Mouse (Mus musculus) layer of hippocampus, adult 9-10 months (tissue): Measurements from ENCODE around the gene Zfp46.
A peak's percentile ranks its signal among the peaks of the same experiment; 100 is the strongest.

ENCODE experiments used
- DNase-seq: peaks from one replicate; pipeline ENCODE4 v3.0.0; 2022; ENCODE audit warnings: low spot score

Zfp46 gene

DNA sequence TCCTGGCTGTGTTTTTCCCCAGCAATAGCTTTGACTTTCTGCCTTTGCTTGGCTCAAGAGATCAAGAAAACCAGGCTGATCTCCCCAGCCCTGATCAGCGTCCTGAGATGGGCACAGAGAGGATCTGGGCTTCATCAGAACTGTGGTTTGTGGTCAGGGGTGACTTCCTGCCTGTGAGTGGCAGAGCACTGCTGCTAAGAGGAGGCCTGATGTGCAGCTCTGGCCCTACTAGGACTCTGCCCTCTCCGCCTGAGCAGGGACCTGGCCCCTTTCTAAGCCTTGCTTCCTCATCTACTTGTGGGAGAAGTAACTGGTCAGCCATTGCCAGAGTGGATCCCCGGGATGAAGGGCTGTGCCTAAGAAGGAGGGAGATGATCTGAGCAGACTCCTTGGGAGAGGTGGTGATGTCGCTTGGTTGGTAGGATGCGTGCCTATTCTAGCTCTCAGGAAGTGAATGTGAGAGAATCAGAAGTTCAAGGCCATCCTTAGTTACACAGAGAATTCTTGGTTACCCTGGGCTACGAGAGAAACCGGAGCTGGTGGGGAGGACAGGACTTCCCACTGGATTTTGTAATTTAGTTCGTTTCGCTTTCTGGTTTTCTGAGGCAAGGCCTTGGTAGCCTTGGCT lies 17.7 kb upstream of the Zfp46 start:
- DNase-seq, result no peak

DNA sequence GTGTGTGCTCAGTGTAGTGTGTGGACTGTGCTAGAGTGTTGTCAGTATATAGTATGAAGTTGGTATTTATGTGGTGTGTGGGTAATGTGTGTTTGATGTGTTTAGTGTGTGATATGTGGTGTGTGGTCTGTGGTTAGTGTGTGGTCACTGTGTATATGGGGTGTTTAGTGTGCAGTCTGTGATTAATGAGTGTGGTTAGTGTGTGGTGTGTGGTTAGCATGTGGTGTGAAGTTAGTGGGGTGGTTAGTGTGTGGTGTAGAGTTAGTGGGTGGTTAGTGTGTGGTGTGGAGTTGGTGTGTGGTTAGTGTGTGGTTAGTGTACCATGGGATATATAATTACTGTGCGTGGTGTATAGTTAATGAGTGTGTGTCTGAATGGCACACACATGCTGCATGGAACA lies 15.6 kb upstream of the Zfp46 start:
- DNase-seq, result no peak

DNA sequence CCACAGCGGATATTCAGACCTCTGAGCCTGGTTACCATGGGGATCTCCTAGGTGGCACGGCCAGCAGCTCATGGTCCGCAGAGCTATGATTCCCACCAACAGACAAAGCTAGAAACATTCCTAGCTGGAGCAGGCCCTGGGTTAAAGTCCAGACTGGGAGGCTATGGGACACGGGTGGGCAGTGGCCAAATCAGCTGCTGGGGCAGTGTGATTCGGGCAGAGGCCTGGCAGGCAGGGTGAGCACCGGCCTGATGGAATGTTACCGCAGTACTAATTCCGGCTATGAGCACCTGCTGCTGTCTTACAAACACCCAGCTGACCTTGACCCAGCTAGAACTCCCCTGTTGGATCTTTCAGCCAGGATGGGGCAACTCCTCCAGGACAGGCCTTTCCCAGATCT lies 13.8 kb upstream of the Zfp46 start:
- DNase-seq, result no peak

DNA sequence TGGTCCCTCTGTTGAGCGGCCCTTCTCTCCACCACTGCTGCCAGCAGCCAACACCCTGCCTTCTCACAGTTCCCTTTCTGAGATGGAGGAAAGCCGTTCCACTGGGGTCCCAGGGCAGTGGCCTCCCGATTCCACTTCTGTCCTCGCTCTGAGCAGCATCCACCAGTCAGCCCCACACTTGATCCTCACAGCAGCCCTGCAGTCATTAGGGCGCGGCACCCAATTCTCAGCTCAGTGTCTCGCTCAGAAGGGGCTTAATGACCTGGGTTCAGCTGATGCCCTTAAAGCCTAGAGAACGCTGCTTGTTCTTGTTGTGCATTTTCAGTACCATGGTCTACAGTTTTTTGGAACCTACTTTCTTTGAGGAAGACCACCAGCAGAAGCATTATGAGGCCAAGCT lies 3.4 kb upstream of the Zfp46 start:
- no peak for DNase-seq

DNA sequence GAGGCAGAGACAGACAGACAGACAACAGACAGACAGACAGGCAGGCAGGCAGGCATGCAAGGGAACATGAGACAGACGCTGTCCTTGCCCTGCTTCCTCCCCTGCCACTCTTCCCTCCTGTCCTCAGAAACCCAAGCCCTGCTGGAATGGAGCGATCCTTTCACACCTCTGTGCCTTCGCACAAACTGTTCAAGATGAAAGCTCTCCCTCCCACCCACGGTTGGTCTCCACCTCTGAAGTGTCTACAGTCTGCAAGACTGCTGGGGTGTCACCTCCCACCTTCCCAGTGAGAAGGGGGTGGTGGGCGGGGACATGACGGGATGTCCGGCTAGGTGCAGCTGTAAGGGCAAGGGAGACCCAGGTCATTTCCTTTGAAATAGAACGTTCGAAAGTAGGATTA lies 2.9 kb upstream of the Zfp46 start:
- DNase-seq, result no peak

DNA sequence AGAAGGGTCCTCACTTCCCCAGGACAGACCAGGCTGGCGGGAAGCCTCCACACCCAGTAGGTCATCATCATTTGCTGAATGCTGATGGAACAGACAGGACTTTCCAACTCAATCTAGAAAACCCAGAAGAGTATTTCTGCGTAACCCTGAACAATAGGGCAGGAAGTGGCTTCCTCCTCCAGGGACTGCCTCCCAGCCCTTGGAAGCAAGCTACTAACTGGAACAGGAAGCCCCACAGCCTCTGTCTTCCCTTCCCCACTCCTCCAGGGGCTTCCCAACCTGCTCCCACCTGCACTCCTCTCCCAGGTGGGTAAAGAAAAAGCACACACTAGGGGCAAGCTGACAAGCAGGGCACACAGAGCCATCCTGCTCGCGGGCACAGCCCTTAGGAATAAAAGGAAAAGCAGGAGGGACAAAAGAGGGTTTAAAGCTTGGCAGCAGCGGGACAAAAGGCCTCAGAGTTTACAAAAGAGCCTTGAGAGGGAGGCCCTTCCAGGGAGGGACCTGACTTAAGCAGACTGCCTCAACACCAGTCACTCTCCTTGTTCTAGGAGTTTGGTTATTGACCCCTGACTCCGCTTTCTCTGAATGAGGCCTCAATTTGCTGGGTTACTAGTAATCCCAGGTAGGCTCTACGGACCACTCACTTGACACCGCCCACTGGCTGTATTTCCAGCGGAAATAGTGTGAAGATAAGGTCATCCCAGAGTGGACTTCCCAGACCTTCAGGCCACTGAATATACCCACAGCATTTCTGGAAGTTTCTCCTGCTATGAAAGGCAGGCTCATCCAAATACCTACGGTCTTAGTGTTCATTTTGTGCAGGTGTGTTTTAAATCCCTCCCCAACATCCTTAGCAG lies 1.6 kb upstream of the Zfp46 start:
- DNase-seq, result no peak

DNA sequence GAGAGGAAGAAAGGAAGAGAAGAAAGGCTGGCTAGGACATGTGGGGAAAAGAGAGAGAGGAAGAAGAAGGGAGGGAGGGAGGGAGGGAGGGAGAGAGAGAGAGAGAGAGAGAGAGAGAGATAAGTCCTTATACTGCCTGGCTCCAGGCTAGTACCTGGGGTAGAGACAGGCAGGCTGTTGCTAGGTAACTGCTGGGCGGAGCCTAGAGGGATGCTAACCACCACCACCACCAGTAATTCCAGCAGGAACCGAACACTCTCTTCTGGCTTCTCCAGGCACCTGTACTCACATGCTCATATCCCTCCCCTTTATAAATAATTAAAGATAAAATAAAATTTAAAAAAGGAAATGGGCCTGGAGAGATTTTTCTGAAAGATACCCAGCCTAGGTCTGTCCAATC lies 700 bp upstream of the Zfp46 start:
- no peak for DNase-seq

DNA sequence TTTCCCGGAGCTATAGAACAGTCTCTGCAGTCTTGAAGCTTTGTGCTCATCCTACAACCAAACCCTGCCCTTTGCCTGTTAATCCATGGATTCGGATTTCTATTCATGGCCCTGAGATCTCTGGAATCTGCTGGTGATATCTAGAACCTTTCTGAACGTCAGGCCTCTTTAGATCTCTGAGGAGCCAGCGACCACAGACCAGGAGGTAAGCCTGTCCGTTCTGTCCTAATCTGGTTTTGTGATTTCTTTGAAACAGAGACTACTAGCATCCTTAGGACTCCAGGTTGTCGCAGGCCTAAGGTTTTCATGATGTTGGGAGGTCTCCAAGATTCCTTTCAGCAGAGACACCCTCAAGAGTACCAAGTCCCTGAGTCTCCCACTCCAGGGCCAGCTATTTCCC lies 408 bp downstream of the Zfp46 start:
- no peak for DNase-seq

DNA sequence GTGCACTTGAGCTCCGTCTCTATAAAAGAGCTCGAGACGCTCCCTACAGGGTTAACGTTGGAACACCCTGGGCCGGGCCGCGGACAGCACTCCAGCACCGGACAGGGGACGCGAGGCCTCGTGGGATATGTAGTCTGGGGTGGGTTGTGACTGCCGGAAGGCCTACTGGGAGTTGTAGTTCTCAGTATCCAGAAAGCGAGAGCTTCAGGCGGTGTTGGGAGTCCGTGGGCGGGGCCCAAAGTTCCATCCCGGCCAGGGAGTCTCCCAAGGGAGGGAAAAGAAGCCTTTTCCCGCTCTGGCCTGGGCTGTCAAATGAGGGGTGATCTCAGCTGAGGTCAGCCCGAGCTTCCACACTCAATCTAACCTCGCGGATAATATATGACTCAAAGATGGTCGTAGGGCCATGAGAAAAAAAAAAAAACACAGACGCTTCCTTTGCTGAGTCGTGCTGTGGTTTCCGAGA lies 896 bp downstream of the Zfp46 start:
- DNase-seq, result peak; percentile 93

DNA sequence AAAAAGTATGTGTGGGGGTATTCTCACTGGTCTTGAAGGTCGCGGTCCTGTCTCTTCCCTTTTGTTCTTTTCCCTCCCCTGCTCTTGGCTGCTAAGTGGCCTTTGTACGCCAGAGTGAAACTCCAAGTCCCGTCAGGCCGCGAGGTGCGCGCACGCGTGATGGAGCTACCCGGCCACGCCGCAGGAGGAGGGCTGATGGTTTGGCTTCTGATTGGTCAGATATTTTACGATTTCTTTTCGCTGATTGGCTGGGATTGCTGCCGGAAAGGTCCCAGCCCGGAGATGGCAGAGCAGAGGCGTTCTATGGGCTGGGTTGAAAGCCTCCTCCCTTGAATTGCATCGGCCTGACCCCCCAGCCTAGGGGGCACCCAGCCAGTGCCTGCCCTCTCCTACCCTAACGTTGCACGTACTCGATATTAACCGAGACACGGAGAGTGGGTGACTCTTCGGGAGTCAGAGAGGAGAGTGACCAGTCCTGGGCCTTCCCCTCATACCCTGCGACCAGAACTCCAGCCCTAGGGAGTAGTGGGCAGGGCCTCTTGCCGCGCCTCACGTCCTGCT lies 1.4 kb downstream of the Zfp46 start:
- DNase-seq, result peak; percentile 95

DNA sequence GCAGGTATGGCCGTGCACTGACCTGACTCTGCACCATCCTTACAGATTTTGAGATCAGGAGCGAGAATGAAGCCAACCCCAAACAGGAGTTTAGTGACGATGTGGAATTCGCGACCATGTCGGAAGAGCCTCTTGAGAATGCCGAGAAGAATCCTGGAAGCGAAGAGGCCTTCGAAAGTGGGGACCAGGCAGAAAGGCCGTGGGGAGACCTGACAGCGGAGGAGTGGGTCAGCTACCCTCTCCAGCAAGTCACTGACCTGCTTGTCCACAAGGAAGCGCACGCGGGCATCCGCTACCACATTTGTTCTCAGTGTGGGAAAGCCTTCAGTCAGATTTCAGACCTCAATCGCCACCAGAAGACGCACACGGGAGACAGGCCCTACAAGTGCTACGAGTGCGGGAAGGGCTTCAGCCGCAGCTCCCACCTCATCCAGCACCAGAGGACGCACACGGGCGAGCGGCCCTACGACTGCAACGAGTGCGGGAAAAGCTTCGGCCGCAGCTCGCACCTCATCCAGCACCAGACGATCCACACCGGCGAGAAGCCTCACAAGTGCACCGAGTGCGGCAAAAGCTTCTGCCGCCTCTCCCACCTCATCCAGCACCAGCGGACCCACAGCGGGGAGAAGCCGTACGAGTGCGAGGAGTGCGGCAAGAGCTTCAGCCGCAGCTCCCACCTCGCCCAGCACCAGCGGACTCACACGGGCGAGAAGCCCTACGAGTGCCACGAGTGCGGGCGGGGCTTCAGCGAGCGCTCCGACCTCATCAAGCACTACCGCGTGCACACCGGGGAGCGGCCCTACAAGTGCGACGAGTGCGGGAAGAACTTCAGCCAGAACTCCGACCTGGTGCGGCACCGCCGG lies 5.7 kb downstream of the Zfp46 start:
- no peak for DNase-seq

DNA sequence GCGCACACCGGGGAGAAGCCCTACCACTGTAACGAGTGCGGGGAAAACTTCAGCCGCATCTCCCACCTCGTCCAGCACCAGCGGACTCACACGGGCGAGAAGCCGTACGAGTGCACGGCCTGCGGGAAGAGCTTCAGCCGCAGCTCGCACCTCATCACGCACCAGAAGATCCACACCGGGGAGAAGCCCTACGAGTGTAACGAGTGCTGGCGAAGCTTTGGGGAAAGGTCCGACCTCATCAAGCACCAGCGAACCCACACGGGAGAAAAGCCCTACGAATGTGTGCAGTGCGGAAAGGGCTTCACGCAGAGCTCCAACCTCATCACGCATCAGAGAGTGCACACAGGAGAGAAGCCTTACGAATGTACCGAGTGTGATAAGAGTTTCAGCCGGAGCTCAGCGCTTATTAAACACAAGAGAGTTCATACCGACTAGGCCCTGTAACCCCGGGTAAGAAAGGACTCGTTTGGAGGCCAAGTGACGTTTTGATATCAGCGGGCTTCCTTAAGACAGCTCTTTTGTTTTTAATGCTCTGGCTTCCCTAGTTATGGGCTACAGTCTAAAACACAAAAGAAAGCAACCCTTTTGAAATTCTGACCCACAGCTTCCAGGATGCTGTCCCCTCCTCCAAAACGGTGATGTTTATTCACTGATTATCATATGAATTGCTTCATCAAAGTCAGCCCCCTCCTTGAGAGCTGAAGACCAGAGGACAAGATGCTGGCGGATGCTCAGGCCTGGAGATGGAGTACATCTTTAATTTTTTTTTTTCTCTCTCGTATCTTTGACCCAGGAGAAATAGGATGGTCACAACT lies 6.5 kb downstream of the Zfp46 start:
- DNase-seq, result no peak

DNA sequence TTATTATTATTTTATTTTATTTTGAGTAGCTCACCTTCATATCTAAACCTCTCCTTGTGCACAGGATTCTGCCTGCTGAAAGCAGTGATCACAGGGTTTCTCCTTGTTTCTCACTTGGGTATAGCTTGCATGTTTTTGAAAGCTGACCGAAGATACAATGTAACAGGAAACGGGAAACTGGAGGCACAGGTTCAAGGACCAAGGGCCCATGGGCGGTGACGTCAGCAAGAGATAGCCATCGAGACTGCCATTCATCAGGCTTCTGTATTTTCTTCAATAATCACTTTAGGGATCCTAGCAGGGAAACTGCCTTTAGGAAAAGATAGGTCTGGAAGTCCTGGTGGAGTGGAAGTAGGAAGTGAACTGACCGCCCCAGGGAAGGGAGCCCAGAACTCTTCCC lies 7.2 kb downstream of the Zfp46 start:
- DNase-seq, result no peak

DNA sequence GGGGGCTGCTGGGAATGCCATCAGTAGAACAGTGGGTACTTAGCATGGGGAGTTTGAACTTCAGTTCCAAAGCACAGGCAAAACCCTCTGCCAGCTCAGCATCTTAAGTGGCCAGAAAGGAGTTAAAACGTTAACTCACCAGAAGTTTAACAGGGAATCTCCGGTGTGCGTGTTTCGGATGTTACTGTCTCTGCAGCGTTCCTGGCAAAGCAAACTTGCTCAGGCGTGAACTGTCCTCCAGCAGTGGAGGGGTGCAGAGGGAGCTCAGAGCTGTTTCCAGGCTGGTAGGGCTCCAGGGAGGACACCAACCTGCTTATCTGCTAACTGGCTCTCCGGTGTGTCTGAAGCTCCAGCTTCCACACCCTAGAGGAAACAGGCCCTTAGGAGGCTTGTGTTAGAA lies 11.5 kb downstream of the Zfp46 start:
- no peak for DNase-seq

DNA sequence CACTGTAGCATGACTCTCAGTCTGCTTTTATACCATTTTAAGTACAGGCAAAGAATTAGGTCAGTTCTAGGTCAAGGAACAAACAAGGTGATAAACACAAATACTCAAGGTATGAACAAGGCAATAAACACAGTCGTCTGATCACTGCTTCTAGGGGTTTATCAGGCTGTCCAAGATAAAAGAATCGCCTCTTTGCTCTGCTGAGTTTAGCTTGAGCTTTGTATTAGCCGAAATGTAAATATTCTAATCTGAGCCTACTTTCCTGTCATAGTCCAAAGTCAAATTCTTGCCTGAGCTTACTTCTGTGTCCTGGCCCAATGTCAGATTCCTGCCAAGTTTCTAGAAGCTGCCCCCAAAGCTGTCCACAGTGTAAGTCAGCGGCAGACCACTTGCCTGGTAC lies 18.0 kb downstream of the Zfp46 start:
- no peak for DNase-seq

DNA sequence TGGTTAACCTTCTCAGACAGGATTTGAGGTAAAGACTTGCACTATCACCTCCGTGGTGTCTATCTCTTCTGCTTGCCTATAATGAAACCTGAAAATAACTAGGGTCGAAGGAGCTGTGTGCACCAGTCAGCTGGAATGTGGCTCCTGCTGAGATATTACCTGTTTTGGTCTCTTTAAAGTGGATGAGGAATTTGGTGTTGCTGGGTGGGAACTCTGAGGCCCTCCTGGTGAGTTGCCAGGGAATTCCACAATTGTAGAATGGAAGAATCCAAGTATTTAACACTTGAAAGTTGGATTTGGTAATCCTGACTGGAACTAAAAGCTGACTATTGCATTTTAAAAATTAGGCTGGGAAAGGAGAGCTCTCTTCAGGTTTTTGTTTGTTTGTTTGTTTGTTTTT lies 19.7 kb downstream of the Zfp46 start:
- DNase-seq, result no peak

DNA sequence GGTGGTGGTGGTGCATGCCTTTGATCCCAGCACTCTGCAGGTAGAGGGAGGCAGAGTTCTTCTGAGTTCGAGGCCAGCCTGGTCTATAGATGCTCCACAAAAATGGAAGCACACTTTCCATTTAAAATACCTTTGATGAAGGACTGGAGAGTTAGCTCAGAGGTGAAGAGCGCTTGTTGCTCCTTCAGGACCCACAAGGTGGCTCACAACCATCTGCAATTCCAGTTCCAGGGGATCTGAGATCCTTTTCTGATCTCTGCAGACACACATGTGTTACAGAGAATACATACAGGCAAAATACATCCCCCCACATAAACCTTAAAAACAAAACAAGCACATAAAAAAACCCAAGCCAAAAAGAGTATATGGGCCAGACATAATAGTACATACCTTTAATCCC lies 23.9 kb downstream of the Zfp46 start:
- DNase-seq, result no peak

DNA sequence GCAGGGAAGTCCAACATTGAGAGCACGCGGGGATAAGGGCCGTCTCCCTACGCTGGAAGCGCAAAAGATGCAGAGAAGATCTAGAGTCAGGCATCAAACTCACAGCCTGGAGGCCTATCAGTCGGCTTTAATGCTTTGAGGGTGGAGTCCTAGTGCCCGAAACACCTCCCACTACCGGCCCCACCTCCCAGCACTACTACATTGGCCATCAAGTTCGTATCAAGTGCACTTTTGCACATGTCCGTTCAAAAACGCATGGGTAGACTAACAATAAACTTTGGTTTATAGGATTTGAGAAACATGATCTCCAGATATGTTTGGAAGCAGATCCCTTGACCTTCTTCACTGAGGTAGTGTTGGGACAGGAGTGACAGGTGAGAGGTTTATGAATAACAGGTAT lies 25.3 kb downstream of the Zfp46 start:
- DNase-seq, result no peak

DNA sequence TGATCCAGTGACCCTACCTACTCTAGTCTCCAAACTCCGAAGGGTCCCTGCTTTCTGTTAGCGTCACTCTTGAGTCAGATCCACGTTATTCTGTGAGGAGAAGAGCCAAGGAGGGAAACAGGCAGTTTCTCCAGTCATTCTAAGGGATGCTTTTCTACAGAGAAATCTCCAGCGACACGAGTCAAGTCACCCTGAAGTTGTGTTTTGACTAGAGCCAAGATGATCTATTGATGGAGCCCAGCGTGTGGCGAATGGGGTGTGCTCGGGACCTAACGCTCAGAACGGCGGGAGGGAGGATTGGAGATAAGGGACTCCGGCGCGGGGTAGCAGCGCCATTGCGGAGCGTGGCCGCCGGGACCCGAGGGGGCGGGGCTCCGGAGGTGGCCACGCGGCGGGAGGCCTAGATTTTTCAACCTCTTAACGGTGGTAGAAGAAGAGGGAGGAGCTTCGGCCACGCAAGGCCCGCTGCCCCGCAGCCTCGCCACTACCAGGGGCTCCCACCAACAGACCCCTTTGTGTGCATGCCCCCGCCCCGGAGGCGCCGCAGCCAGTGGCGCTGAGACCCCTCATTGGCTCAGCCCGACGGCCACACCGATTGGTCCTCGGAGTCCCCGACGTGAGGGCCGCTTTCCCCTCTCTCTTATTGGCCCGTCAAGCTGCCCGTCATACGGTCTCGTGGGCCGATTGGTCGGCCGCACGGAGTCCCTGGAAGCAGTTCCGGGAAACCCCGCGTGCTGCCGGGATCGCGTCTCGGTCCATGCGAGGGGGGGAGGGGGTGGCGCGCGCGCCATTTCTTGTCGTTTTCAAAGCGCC lies 26.0 kb downstream of the Zfp46 start, which contains the start of gene Hnrnpr:
Hnrnpr (plus strand) TSS at position 714 of the 813 bp plus-strand sequence.
- peak; percentile 93 for DNase-seq
